Mouse (Mus musculus) kidney, embryonic 14.5 days (tissue): ENCODE results near the gene Ntan1. TPM values are rescaled to one million over a fixed set of nuclear protein-coding genes. Genes with fewer than 3 reads are reported as not detected.

Experiments
- ATAC-seq: fragments of 200-750 bp; cut with Nextera tagmentation; 2 replicates; pipeline ENCODE4 v1.8.0; 2017; ENCODE audit warnings: moderate number of reproducible peaks, mild to moderate bottlenecking, moderate TSS enrichment, moderate library complexity; ENCODE audit not compliant: low FRiP score, low TSS enrichment
- H3K27ac ChIP-seq: fragments of 300-500 bp; sonication (generic); 2 replicates; pipeline ENCODE4 v1.5.1; 2014; ENCODE audit warnings: low read depth, mild to moderate bottlenecking, low read length, moderate library complexity, mixed read lengths
- H3K27me3 ChIP-seq: fragments of 300-500 bp; sonication (generic); 2 replicates; pipeline ENCODE4 v1.6.1; 2014; ENCODE audit warnings: mild to moderate bottlenecking, low read length; ENCODE audit not compliant: control insufficient read depth, insufficient read depth
- H3K36me3 ChIP-seq: fragments of 300-500 bp; sonication (generic); 2 replicates; pipeline ENCODE4 v1.6.1; 2014; ENCODE audit warnings: low read length, mixed read lengths; ENCODE audit not compliant: control insufficient read depth, insufficient read depth
- H3K4me1 ChIP-seq: fragments of 300-500 bp; sonication (generic); 2 replicates; pipeline ENCODE4 v1.6.1; 2014; ENCODE audit warnings: low read length, mixed read lengths; ENCODE audit not compliant: control insufficient read depth, insufficient read depth
- H3K4me2 ChIP-seq: fragments of 300-500 bp; sonication (generic); replicated peaks from 2 replicates; pipeline ENCODE4 v1.6.1; 2014; ENCODE audit warnings: low read depth, mild to moderate bottlenecking, low read length
- H3K4me3 ChIP-seq: fragments of 300-500 bp; sonication (generic); 2 replicates; pipeline ENCODE4 v1.5.1; 2014; ENCODE audit warnings: mild to moderate bottlenecking, low read length
- H3K9ac ChIP-seq: fragments of 300-500 bp; sonication (generic); 2 replicates; pipeline ENCODE4 v1.6.1; 2014; ENCODE audit warnings: low read depth, mild to moderate bottlenecking, low read length, moderate library complexity
- H3K9me3 ChIP-seq: fragments of 300-500 bp; sonication (generic); 2 replicates; pipeline ENCODE4 v1.6.1; 2016; ENCODE audit warnings: low read length; ENCODE audit not compliant: control insufficient read depth
- WGBS: fragments of 180-500 bp; shearing (Covaris S2); extraction: QIAGEN DNeasy Blood & Tissue Kit; methylation state at CpG from one replicate; pipeline ENCODE4 v1.1.7; 2014; 5-methylcytosine and 5-hydroxymethylcytosine counted together
- microRNA-seq: library from miRNA; unstranded; fragments of <30 nt; microRNA quantifications from one replicate; pipeline ENCODE4, GENCODE M21; 2016
- polyA plus RNA-seq: library from polyadenylated mRNA; unstranded; fragments of >200 nt; fragmentation: Nextera tagmentation; extraction: Ambion mirVana; gene quantifications from 2 replicates; pipeline ENCODE4 v1.2.1, GENCODE M21; 2014

Gene Ntan1
- polyA plus RNA-seq, 1 experiment from 2014 or later = 162 TPM

DNA sequence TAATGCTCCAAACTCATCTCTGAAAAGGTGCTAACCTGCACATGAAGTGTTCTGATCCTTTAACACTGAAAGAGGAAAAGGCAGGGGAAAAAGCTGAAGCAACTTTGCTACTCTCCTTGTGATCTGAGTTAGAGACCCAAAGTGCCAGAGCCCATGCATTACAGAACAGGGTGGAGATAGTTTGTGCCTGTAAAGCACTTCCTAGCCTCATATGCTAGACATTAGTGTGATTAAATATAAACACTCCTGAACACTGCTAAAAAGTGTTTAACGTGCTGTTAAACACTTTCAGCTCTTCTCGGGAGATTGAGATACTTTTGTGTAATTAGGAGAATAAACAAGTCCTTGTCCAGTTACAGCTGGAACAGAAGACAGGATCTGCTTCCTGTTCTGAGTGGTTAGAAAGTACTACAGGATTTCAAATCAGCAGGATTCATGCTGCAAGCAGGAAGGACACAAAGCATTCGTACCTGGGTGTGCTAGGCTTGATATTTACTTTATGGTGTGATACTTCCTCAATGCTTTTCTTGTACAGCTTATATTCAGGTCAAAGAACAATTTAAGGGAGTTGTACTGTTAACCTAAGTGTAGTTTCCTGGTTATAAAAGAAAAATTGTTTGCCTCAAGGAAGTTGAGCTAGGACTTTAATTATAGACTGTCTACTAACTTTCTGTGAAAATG lies 64.6 kb downstream of the Ntan1 start:
- Histone ChIP-seq H3K27me3 (no peaks in the 10 kb centered on the region), H3K4me1 (no peaks in the 10 kb centered on the region), H3K4me3 (no peak overlapping the region), H3K36me3 (peaks cover 28% of the 10 kb centered on the region), H3K4me2 (no peak overlapping the region), H3K9me3 (no peaks in the 10 kb centered on the region), H3K27ac (no peak overlapping the region), H3K9ac (no peak overlapping the region)
- ATAC-seq = no peak
- WGBS = 70% methylated on average over 3 of the region's 3 CpGs

Small RNA genes lying within 50 kb of the gene (microRNA-seq; reads per million reads assigned to microRNA genes)
- gene Gm27734 = not detected

Other genes starting within 250 kb of the Ntan1 start
- 25.6 and 42.1 TPM in 2 replicates for gene Parn, start 150.7 kb upstream of the Ntan1 start, polyA plus RNA-seq
- gene Bfar, start 147.0 kb upstream of the Ntan1 start, polyA plus RNA-seq = 50.3 and 51.1 TPM in 2 replicates
- 6.9 and 7.3 TPM in 2 replicates for gene 3110001I22Rik, start 146.9 kb upstream of the Ntan1 start, polyA plus RNA-seq
- 0.13 TPM in 1 of 2 replicates, not detected in the other for gene Pla2g10, start 87.9 kb upstream of the Ntan1 start, polyA plus RNA-seq
- 48.9 and 74.7 TPM in 2 replicates for gene Rrn3, start 38.1 kb upstream of the Ntan1 start, polyA plus RNA-seq
- 49.5 and 87.5 TPM in 2 replicates for gene Pdxdc1, start 84.3 kb downstream of the Ntan1 start, polyA plus RNA-seq
- 5.3 and 5.8 TPM in 2 replicates for gene Mpv17l, start 84.3 kb downstream of the Ntan1 start, polyA plus RNA-seq
- 1.5 and 1.7 TPM in 2 replicates for gene 2900011O08Rik, start 167.8 kb downstream of the Ntan1 start, polyA plus RNA-seq
- 0.42 TPM in 1 of 2 replicates, not detected in the other for gene Ifitm7, start 168.0 kb downstream of the Ntan1 start, polyA plus RNA-seq